Mouse (Mus musculus) spleen, postnatal 14 days (tissue): ENCODE measurements around the gene Irf6.
A peak's percentile ranks its signal among the peaks of the same experiment; 100 is the strongest.

Experiments used
- DNase-seq, 2 experiments: peaks; one replicate each; pipeline ENCODE4 v3.0.0; 2021 to 2022; ENCODE audit warnings: low spot score in 2 of 2

The Irf6 gene

GRCm38 (mm10) chr1:193200640-193201382 is 47.9 kb downstream of the Irf6 start:
- peak in 1 of 2 experiments; percentile 19 for DNase-seq

- peak; percentile 54 to 55 for DNase-seq
These were observed 48.5 kb downstream of the Irf6 start, which contains the start of gene Traf3ip3 for GRCm38 (mm10) chr1:193201383-193201778. Gene Traf3ip3, minus strand, starts transcription at chr1:193201703.

GRCm38 (mm10) chr1:193203821-193204220 is 50.9 kb downstream of the Irf6 start:
- no peak for DNase-seq

- no peak for DNase-seq
These were observed 52.5 kb downstream of the Irf6 start for GRCm38 (mm10) chr1:193205431-193205830.

- no peak for DNase-seq
These were observed 54.6 kb downstream of the Irf6 start, which contains the start of gene Lamb3 for GRCm38 (mm10) chr1:193207503-193207902. Gene Lamb3, plus strand, starts transcription at chr1:193207699.

GRCm38 (mm10) chr1:193208178-193208577 is 55.3 kb downstream of the Irf6 start:
- peak; percentile 30 to 60 for DNase-seq

GRCm38 (mm10) chr1:193211371-193211770 is 58.5 kb downstream of the Irf6 start:
- DNase-seq, result no peak

- no peak for DNase-seq
These were observed 61.1 kb downstream of the Irf6 start for GRCm38 (mm10) chr1:193214053-193214452.

- DNase-seq, result no peak
These were observed 63.1 kb downstream of the Irf6 start for GRCm38 (mm10) chr1:193216000-193216399.

GRCm38 (mm10) chr1:193220408-193220807 is 67.5 kb downstream of the Irf6 start:
- DNase-seq, result no peak
